Mouse (Mus musculus): ENCODE measurements around the gene Tsn. TPM values are rescaled to one million over a fixed set of nuclear protein-coding genes. Genes with fewer than 3 reads are reported as not detected.

Tsn gene
- 203 and 214 TPM in 2 replicates for polyA plus RNA-seq (2012; rRNA removed)

DNA sequence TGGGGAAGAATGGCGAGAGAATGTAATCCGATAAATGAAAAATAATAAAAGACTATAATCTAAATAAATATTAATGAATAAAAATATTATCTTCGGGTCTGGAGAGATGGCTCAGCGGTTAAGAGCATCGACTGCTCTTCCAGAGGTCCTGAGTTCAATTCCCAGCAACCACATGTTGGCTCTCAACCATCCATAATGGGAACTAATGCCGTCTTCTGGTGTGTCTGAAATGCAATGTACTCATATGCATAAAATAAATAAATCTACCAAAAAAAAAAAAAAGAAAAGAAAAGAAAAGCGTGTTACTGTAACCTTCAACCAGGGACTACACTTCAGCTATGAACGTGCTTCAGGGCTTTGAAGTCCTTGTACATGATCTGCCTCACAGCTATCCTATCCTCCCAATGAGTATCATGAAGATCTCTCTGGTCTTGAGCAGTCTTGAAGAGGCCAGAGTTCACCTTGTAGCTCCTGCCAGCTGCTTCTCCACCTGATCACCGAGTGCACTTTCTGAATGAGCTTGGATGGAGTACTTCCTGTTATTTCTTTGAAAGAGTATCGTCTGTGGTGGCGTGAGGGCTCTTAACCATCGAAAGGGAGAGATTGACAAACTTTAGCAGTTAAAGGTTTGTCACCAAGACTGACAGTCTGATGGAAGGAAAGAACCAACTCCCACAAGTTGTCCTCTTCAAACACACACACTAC, at the start of gene Tsn:
TSS of gene Tsn (minus strand) at position 118 of the 705 bp plus-strand sequence.

DNA sequence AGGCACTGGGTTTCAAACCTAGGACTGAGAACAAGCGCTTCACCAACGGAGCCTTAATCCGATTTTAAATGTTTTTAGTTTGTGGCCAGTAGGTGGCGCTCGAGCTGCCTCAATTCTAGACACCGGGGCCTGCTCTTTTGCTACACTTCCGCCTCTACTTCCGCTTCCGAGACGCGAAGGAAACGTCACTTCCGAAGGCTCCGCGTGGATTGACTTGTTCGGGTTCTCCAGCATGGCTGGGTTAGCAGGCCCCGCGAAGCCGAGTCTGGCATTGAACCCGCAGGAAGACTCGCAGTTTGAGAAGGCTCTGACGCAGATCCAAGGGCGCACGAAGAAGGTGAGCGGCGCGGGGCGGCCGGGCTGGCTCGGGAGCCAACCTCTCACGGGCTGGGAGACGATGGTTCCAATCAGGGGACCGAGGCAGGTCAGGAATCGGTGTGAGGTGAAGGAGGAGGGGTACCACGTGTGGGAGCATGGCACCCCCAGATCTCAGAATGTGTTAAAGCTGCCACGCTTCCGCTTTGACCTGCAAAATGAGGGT, 10.2 kb upstream of the Tsn start, which contains the start of gene Nifk:
TSS of gene Nifk (plus strand) at position 179 of the 541 bp plus-strand sequence.

Other genes starting within 250 kb of the Tsn start
- 0.03 TPM in 1 of 2 replicates, not detected in the other for gene Gm29106, start 135.2 kb downstream of the Tsn start, polyA plus RNA-seq (2012; rRNA removed)
- 44.2 and 47.0 TPM in 2 replicates for gene Nifk, start 10.1 kb upstream of the Tsn start, polyA plus RNA-seq (2012; rRNA removed)
- gene Clasp1, start 77.3 kb upstream of the Tsn start, polyA plus RNA-seq (2012; rRNA removed), result 84.8 and 92.3 TPM in 2 replicates

Measured in central nervous system, embryonic 18 days (tissue).